Mouse (Mus musculus): ENCODE results near the gene B4galnt4. TPM values are rescaled to one million over a fixed set of nuclear protein-coding genes. Genes with fewer than 3 reads are reported as not detected.

B4galnt4 gene
- polyA plus RNA-seq, 1 experiment, result 15.8 TPM

DNA sequence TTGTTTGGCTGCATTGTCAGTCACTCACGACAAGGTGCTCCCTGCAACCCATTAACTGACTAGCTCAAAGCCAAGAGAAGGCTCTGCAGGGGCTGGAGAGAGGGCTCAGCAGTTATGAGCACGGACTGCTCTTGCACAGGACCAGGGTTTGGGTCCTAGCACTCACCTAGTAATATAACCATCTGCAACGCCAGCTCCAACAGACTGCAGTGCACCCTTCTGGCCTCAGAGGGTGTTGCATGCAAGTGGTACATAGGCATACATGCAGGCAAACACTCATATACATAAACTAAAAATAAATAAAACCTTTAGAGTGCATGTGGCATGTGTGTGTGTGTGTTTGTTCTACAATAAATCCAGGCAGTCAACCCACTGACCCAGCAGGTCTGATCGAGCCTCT lies 5.1 kb upstream of the B4galnt4 start:
- H3K4me1 ChIP-seq (ENCODE audit: control insufficient read depth, insufficient read depth, insufficient read length, low read length), result peaks cover 6% of the 10 kb centered on the region; the same call in 1 of the 2 replicates
- WGBS, result 80% methylated on average over 4 of the region's 4 CpGs

DNA sequence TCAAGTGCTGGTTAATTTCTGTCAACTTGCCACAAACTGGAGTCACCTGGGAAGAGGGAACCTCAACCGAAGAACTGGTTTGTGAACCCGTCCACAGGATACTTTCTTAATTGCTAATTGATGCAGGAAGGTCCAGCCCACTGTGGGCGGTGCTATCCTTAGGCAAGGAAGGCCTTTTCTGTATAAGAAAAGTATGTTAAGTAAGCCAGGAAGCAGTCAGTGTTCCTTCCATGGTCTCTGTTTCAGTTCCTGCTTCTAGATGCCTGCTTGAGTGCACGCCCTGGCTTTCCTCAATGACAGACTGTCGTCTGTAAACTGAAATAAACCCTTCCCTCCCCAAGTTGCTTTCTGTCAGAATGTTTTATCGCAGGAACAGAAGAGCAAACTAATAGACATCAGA lies 3.9 kb upstream of the B4galnt4 start:
- H3K27me3 ChIP-seq (ENCODE audit: control insufficient read depth, insufficient read depth, low read length), result no peaks in the 10 kb centered on the region
- peaks cover 11% of the 10 kb centered on the region for H3K4me1 ChIP-seq (ENCODE audit: control insufficient read depth, insufficient read depth, insufficient read length, low read length)
- no peak overlapping the region for H3K27ac ChIP-seq (ENCODE audit: insufficient read depth, low read depth, low read length)
- no peak overlapping the region for H3K4me3 ChIP-seq (ENCODE audit: low read depth, low read length)
- TF ChIP-seq POLR2A (IDR thresholded peaks at IDR 0.05; ENCODE audit: low read depth, low read length) (no peak), CTCF (IDR thresholded peaks at IDR 0.05; ENCODE audit: extremely low read depth, insufficient read length, insufficient replicate concordance, low read depth, low read length) (no peak)
- no peaks in the 10 kb centered on the region for H3K36me3 ChIP-seq (ENCODE audit: control insufficient read depth, insufficient read depth, low read length)
- 83% methylated on average over 6 of the region's 6 CpGs for WGBS

More for the DNA sequence above, 5.1 kb upstream of the B4galnt4 start:
- no peak for TF ChIP-seq CTCF (IDR thresholded peaks at IDR 0.05; ENCODE audit: extremely low read depth, insufficient read length, insufficient replicate concordance, low read depth, low read length)
- TF ChIP-seq POLR2A (IDR thresholded peaks at IDR 0.05; ENCODE audit: low read depth, low read length), result no peak
- H3K27ac ChIP-seq (ENCODE audit: insufficient read depth, low read depth, low read length), result no peak overlapping the region
- H3K4me3 ChIP-seq (ENCODE audit: low read depth, low read length), result no peak overlapping the region
- no peaks in the 10 kb centered on the region for H3K27me3 ChIP-seq (ENCODE audit: control insufficient read depth, insufficient read depth, low read length)
- H3K36me3 ChIP-seq (ENCODE audit: control insufficient read depth, insufficient read depth, low read length), result no peaks in the 10 kb centered on the region

DNA sequence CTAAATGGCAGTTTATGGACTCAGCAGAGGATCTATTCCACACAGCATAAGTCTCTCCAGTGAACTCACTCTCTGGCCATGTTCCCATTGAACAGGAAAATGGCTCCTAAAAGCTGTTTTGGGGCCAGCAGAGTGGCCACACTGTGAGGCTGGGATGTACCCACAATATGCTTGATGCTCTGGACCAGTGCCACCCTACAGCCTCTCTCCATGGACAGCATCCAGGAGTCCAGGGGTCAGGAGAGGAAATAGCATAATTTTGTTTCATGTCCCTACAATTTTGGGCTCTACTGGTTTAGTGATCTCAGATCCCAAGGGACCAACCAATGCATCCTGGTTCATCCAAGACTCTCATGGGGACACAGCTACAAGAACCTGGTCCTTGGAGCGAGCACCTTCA lies 3.4 kb upstream of the B4galnt4 start:
- TF ChIP-seq POLR2A (IDR thresholded peaks at IDR 0.05; ENCODE audit: low read depth, low read length) (no peak), CTCF (IDR thresholded peaks at IDR 0.05; ENCODE audit: extremely low read depth, insufficient read length, insufficient replicate concordance, low read depth, low read length) (no peak)

DNA sequence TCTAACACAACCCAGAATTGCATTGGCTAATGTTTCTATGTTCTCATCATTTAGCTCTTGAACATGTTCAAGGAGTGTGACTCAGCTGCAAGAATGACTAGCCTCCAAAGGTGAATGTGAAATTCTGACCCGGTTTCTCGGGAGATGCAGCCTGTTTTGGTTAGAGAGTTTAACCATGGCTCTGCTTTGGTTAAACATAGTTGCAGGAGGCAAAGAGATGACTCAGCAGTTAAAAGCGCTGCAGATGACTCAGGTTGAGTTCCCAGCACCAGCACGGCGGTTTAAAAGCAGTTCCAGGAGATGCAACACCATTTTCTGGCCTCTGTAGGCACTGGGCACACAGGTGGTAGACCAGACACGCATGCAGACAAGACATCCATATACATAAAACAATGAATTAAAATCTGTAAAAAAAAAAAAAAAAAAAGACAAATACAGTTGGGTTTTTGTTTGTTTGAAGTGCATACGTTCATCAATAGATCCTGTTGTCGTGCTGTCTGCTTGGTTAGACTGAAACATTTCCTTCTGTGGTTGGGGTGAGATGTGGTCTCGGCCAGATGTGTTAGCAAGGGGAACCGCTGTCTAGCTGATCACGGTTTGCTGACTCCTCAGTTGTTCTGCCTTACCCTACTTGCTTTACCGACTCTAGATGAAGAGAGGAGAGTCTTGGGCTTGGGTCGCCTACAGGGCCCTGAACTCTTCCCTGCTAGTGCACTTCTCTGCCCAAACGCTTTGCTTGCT lies 2.1 kb upstream of the B4galnt4 start:
- Histone ChIP-seq H3K36me3 (ENCODE audit: control insufficient read depth, insufficient read depth, low read length) (no peaks in the 10 kb centered on the region), H3K27me3 (ENCODE audit: control insufficient read depth, insufficient read depth, low read length) (no peaks in the 10 kb centered on the region), H3K27ac (ENCODE audit: insufficient read depth, low read depth, low read length) (peak overlapping the region; percentile 21; the same call in 1 of the 2 replicates), H3K4me3 (ENCODE audit: low read depth, low read length) (no peak overlapping the region), H3K4me1 (ENCODE audit: control insufficient read depth, insufficient read depth, insufficient read length, low read length) (peaks cover 17% of the 10 kb centered on the region)
- 85% methylated on average over 14 of the region's 14 CpGs for WGBS
- no peak for TF ChIP-seq CTCF (IDR thresholded peaks at IDR 0.05; ENCODE audit: extremely low read depth, insufficient read length, insufficient replicate concordance, low read depth, low read length)
- no peak for TF ChIP-seq POLR2A (IDR thresholded peaks at IDR 0.05; ENCODE audit: low read depth, low read length)

More for the DNA sequence above, 3.4 kb upstream of the B4galnt4 start:
- H3K27me3 ChIP-seq (ENCODE audit: control insufficient read depth, insufficient read depth, low read length), result no peaks in the 10 kb centered on the region
- WGBS, result 100% methylated on average over 1 of the region's 1 CpGs
- H3K27ac ChIP-seq (ENCODE audit: insufficient read depth, low read depth, low read length), result no peak overlapping the region
- no peak overlapping the region for H3K4me3 ChIP-seq (ENCODE audit: low read depth, low read length)
- H3K4me1 ChIP-seq (ENCODE audit: control insufficient read depth, insufficient read depth, insufficient read length, low read length), result peaks cover 11% of the 10 kb centered on the region
- no peaks in the 10 kb centered on the region for H3K36me3 ChIP-seq (ENCODE audit: control insufficient read depth, insufficient read depth, low read length)

DNA sequence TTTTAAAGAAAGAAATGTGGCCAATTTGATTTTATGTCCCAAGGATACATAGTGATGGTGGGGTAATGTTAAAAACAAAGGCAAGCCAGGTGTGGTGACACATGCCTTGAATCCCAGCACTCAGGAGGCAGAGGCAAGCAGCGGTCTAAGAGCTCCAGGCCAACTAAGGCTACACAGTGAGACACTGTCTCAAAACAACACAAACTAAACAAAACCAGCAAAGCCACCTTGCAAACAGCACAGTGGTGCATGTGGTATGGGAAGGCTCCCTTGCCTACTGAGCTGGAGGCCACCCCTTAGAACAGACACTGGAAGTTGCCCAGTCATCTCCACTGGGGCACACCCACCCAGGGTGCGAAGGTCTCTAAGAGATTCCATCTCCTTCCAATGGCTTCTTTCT lies 975 bp upstream of the B4galnt4 start:
- TF ChIP-seq CTCF (IDR thresholded peaks at IDR 0.05; ENCODE audit: extremely low read depth, insufficient read length, insufficient replicate concordance, low read depth, low read length) (no peak), POLR2A (IDR thresholded peaks at IDR 0.05; ENCODE audit: low read depth, low read length) (no peak)
- H3K4me1 ChIP-seq (ENCODE audit: control insufficient read depth, insufficient read depth, insufficient read length, low read length), result peaks cover 27% of the 10 kb centered on the region
- WGBS, result 53% methylated on average over 2 of the region's 2 CpGs
- peak overlapping the region; percentile 57 for H3K27ac ChIP-seq (ENCODE audit: insufficient read depth, low read depth, low read length)
- no peaks in the 10 kb centered on the region for H3K27me3 ChIP-seq (ENCODE audit: control insufficient read depth, insufficient read depth, low read length)
- peak overlapping the region; percentile 77 for H3K4me3 ChIP-seq (ENCODE audit: low read depth, low read length)
- no peaks in the 10 kb centered on the region for H3K36me3 ChIP-seq (ENCODE audit: control insufficient read depth, insufficient read depth, low read length)

DNA sequence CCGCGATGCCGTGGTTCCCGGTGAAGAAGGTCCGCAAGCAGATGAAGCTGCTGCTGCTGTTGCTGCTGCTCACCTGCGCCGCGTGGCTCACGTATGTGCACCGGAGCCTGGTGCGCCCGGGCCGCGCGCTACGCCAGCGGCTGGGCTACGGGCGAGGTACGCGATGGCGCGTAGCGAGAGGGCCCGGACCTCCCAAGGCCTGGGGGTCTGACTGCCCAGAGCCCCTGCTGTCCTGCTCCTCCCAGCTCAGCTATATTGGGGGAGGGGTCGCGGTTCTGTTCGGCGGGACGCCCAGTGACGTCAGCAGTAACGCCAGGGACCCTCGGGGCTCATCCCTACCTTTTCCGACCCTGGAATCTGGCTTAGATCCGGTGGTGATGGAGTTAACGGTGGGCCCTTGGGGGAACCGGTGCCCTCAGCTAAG lies 377 bp downstream of the B4galnt4 start:
- H3K4me3 ChIP-seq (ENCODE audit: low read depth, low read length), result peak overlapping the region; percentile 77
- WGBS, result 3% methylated on average over 37 of the region's 37 CpGs
- H3K27me3 ChIP-seq (ENCODE audit: control insufficient read depth, insufficient read depth, low read length), result no peaks in the 10 kb centered on the region
- no peak for TF ChIP-seq CTCF (IDR thresholded peaks at IDR 0.05; ENCODE audit: extremely low read depth, insufficient read length, insufficient replicate concordance, low read depth, low read length)
- TF ChIP-seq POLR2A (IDR thresholded peaks at IDR 0.05; ENCODE audit: low read depth, low read length), result no peak
- H3K27ac ChIP-seq (ENCODE audit: insufficient read depth, low read depth, low read length), result no peak overlapping the region
- H3K4me1 ChIP-seq (ENCODE audit: control insufficient read depth, insufficient read depth, insufficient read length, low read length), result peaks cover 31% of the 10 kb centered on the region
- no peaks in the 10 kb centered on the region for H3K36me3 ChIP-seq (ENCODE audit: control insufficient read depth, insufficient read depth, low read length)

DNA sequence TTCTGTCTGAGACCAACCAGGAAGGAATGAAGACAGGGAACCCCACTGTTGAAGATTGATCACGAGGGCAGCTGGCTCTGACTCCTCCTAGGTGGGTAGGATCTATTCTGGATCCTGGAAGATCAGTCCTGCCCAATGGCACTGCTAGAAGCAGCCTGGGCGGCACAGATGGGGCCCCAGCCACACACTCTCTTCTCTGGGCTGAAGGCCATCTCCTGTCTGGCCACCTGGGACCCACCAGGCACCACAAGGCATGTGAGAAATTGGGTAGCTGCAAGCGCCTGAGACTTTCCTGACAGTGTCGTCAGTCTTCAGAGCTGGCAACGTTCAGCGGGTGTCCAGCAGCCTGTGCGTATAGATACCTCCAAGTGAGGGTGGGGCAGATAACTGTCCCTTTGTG lies 1.6 kb downstream of the B4galnt4 start:
- Histone ChIP-seq H3K27me3 (ENCODE audit: control insufficient read depth, insufficient read depth, low read length) (no peaks in the 10 kb centered on the region), H3K4me1 (ENCODE audit: control insufficient read depth, insufficient read depth, insufficient read length, low read length) (peaks cover 31% of the 10 kb centered on the region), H3K27ac (ENCODE audit: insufficient read depth, low read depth, low read length) (no peak overlapping the region), H3K4me3 (ENCODE audit: low read depth, low read length) (no peak overlapping the region), H3K36me3 (ENCODE audit: control insufficient read depth, insufficient read depth, low read length) (no peaks in the 10 kb centered on the region)
- no peak for TF ChIP-seq POLR2A (IDR thresholded peaks at IDR 0.05; ENCODE audit: low read depth, low read length)
- TF ChIP-seq CTCF (IDR thresholded peaks at IDR 0.05; ENCODE audit: extremely low read depth, insufficient read length, insufficient replicate concordance, low read depth, low read length), result no peak
- WGBS, result 76% methylated on average over 7 of the region's 7 CpGs

Measured in small intestine, adult 2 months (tissue).